Mouse (Mus musculus): ENCODE measurements around the gene Retreg1. TPM values are rescaled to one million over a fixed set of nuclear protein-coding genes. Genes with fewer than 3 reads are reported as not detected.

Gene Retreg1
- polyA plus RNA-seq, 1 experiment from 2014 or later: 57.3 TPM

- 70% methylated on average over 26 of the region's 26 CpGs for WGBS
- no peak overlapping the region for H3K4me2 ChIP-seq
- H3K9me3 ChIP-seq: no peaks in the 10 kb centered on the region
- H3K9ac ChIP-seq: no peak overlapping the region
- H3K36me3 ChIP-seq: no peaks in the 10 kb centered on the region
- no peak overlapping the region for H3K4me3 ChIP-seq
- H3K4me1 ChIP-seq: peaks cover 69% of the 10 kb centered on the region
- no peaks in the 10 kb centered on the region for H3K27me3 ChIP-seq (replicated peaks)
- no peak overlapping the region for H3K27ac ChIP-seq (replicated peaks)
- ATAC-seq (ENCODE audit: extremely low read depth, insufficient number of reproducible peaks, low FRiP score, low TSS enrichment): no peak
Measured at GRCm38 (mm10) chr15:25948257-25949223, 105.6 kb downstream of the Retreg1 start.

GRCm38 (mm10) chr15:25949696-25950095 is 106.7 kb downstream of the Retreg1 start:
- Histone ChIP-seq H3K4me2 (no peak overlapping the region), H3K4me1 (peaks cover 61% of the 10 kb centered on the region), H3K36me3 (no peaks in the 10 kb centered on the region), H3K9me3 (no peaks in the 10 kb centered on the region), H3K27ac (replicated peaks) (no peak overlapping the region), H3K9ac (no peak overlapping the region), H3K4me3 (no peak overlapping the region), H3K27me3 (replicated peaks) (no peaks in the 10 kb centered on the region)
- no peak for ATAC-seq (ENCODE audit: extremely low read depth, insufficient number of reproducible peaks, low FRiP score, low TSS enrichment)
- 77% methylated on average over 9 of the region's 9 CpGs for WGBS

- Histone ChIP-seq H3K27ac (replicated peaks) (no peak overlapping the region), H3K36me3 (no peaks in the 10 kb centered on the region), H3K9me3 (no peaks in the 10 kb centered on the region), H3K4me3 (no peak overlapping the region), H3K4me1 (peaks cover 57% of the 10 kb centered on the region), H3K27me3 (replicated peaks) (no peaks in the 10 kb centered on the region), H3K9ac (no peak overlapping the region), H3K4me2 (no peak overlapping the region)
- WGBS: 68% methylated on average over 5 of the region's 5 CpGs
- no peak for ATAC-seq (ENCODE audit: extremely low read depth, insufficient number of reproducible peaks, low FRiP score, low TSS enrichment)
Measured at GRCm38 (mm10) chr15:25950584-25950983, 107.6 kb downstream of the Retreg1 start.

- H3K27ac ChIP-seq (replicated peaks): no peak overlapping the region
- H3K4me3 ChIP-seq: no peak overlapping the region
- no peaks in the 10 kb centered on the region for H3K36me3 ChIP-seq
- no peak overlapping the region for H3K4me2 ChIP-seq
- ATAC-seq (ENCODE audit: extremely low read depth, insufficient number of reproducible peaks, low FRiP score, low TSS enrichment): no peak
- WGBS: 55% methylated on average over 4 of the region's 4 CpGs
- H3K27me3 ChIP-seq (replicated peaks): no peaks in the 10 kb centered on the region
- no peak overlapping the region for H3K9ac ChIP-seq
- peaks cover 56% of the 10 kb centered on the region for H3K4me1 ChIP-seq
- H3K9me3 ChIP-seq: no peaks in the 10 kb centered on the region
Measured at GRCm38 (mm10) chr15:25951037-25951436, 108.1 kb downstream of the Retreg1 start.

GRCm38 (mm10) chr15:25956001-25956400 is 113.0 kb downstream of the Retreg1 start:
- Histone ChIP-seq H3K4me1 (peaks cover 37% of the 10 kb centered on the region), H3K9me3 (no peaks in the 10 kb centered on the region), H3K9ac (no peak overlapping the region), H3K27ac (replicated peaks) (no peak overlapping the region), H3K4me3 (no peak overlapping the region), H3K27me3 (replicated peaks) (no peaks in the 10 kb centered on the region), H3K4me2 (no peak overlapping the region), H3K36me3 (no peaks in the 10 kb centered on the region)
- WGBS: 64% methylated on average over 5 of the region's 5 CpGs
- ATAC-seq (ENCODE audit: extremely low read depth, insufficient number of reproducible peaks, low FRiP score, low TSS enrichment): no peak

- Histone ChIP-seq H3K36me3 (no peaks in the 10 kb centered on the region), H3K27ac (replicated peaks) (peak overlapping the region; percentile 50; the same call in 1 of the 2 replicates), H3K4me1 (peaks cover 35% of the 10 kb centered on the region), H3K9me3 (no peaks in the 10 kb centered on the region), H3K4me3 (no peak overlapping the region), H3K27me3 (replicated peaks) (no peaks in the 10 kb centered on the region), H3K9ac (0 out of 2 replicates have a peak overlapping the region, but pooled peaks have one; percentile 37), H3K4me2 (no peak overlapping the region; the same call in 1 of the 2 replicates)
- ATAC-seq (ENCODE audit: extremely low read depth, insufficient number of reproducible peaks, low FRiP score, low TSS enrichment): no peak
- 51% methylated on average over 11 of the region's 11 CpGs for WGBS
Measured at GRCm38 (mm10) chr15:25956422-25957117, 113.6 kb downstream of the Retreg1 start.

GRCm38 (mm10) chr15:25957651-25958050 is 114.7 kb downstream of the Retreg1 start:
- WGBS: 68% methylated on average over 10 of the region's 10 CpGs
- H3K9me3 ChIP-seq: no peaks in the 10 kb centered on the region
- ATAC-seq (ENCODE audit: extremely low read depth, insufficient number of reproducible peaks, low FRiP score, low TSS enrichment): no peak
- no peaks in the 10 kb centered on the region for H3K27me3 ChIP-seq (replicated peaks)
- H3K36me3 ChIP-seq: no peaks in the 10 kb centered on the region
- H3K4me3 ChIP-seq: no peak overlapping the region
- no peak overlapping the region for H3K4me2 ChIP-seq
- H3K4me1 ChIP-seq: peaks cover 35% of the 10 kb centered on the region
- H3K27ac ChIP-seq (replicated peaks): peak overlapping the region; percentile 32; the same call in 1 of the 2 replicates
- H3K9ac ChIP-seq: 0 out of 2 replicates have a peak overlapping the region, but pooled peaks have one; percentile 26

- WGBS: 18% methylated on average over 5 of the region's 5 CpGs
Measured at GRCm38 (mm10) chr15:25959375-25959774, 116.4 kb downstream of the Retreg1 start.

GRCm38 (mm10) chr15:25960231-25960630 is 117.3 kb downstream of the Retreg1 start:
- no peaks in the 10 kb centered on the region for H3K9me3 ChIP-seq

More at GRCm38 (mm10) chr15:25959375-25959774, 116.4 kb downstream of the Retreg1 start:
- H3K9ac ChIP-seq: no peak overlapping the region
- H3K36me3 ChIP-seq: no peaks in the 10 kb centered on the region; the same call in 1 of the 2 replicates
- no peak overlapping the region for H3K4me3 ChIP-seq
- no peaks in the 10 kb centered on the region for H3K27me3 ChIP-seq (replicated peaks)
- peaks cover 46% of the 10 kb centered on the region for H3K4me1 ChIP-seq
- H3K4me2 ChIP-seq: no peak overlapping the region
- H3K9me3 ChIP-seq: no peaks in the 10 kb centered on the region
- H3K27ac ChIP-seq (replicated peaks): no peak overlapping the region
- ATAC-seq (ENCODE audit: extremely low read depth, insufficient number of reproducible peaks, low FRiP score, low TSS enrichment): no peak

GRCm38 (mm10) chr15:25966220-25966774 is 123.3 kb downstream of the Retreg1 start:
- Histone ChIP-seq H3K4me1 (peaks cover 23% of the 10 kb centered on the region), H3K4me3 (no peak overlapping the region), H3K27ac (replicated peaks) (peak overlapping the region; percentile 20; the same call in 1 of the 2 replicates), H3K9me3 (no peaks in the 10 kb centered on the region), H3K27me3 (replicated peaks) (no peaks in the 10 kb centered on the region), H3K9ac (no peak overlapping the region), H3K36me3 (peaks cover 20% of the 10 kb centered on the region), H3K4me2 (no peak overlapping the region)
- ATAC-seq (ENCODE audit: extremely low read depth, insufficient number of reproducible peaks, low FRiP score, low TSS enrichment): no peak
- 45% methylated on average over 6 of the region's 6 CpGs for WGBS

More at GRCm38 (mm10) chr15:25960231-25960630, 117.3 kb downstream of the Retreg1 start:
- no peak overlapping the region for H3K27ac ChIP-seq (replicated peaks)
- no peak overlapping the region for H3K4me2 ChIP-seq
- no peak for ATAC-seq (ENCODE audit: extremely low read depth, insufficient number of reproducible peaks, low FRiP score, low TSS enrichment)
- no peak overlapping the region for H3K4me3 ChIP-seq
- no peaks in the 10 kb centered on the region for H3K27me3 ChIP-seq (replicated peaks)
- H3K36me3 ChIP-seq: no peaks in the 10 kb centered on the region; the same call in 1 of the 2 replicates
- peaks cover 40% of the 10 kb centered on the region for H3K4me1 ChIP-seq
- no peak overlapping the region for H3K9ac ChIP-seq
- WGBS: 68% methylated on average over 5 of the region's 5 CpGs

- WGBS: 77% methylated on average over 9 of the region's 9 CpGs
- H3K27ac ChIP-seq (replicated peaks): no peak overlapping the region
- H3K9me3 ChIP-seq: no peaks in the 10 kb centered on the region
- no peak for ATAC-seq (ENCODE audit: extremely low read depth, insufficient number of reproducible peaks, low FRiP score, low TSS enrichment)
- no peak overlapping the region for H3K4me3 ChIP-seq
- no peak overlapping the region for H3K4me2 ChIP-seq
- H3K27me3 ChIP-seq (replicated peaks): no peaks in the 10 kb centered on the region
- H3K4me1 ChIP-seq: peaks cover 11% of the 10 kb centered on the region
- peaks cover 33% of the 10 kb centered on the region for H3K36me3 ChIP-seq
- no peak overlapping the region for H3K9ac ChIP-seq
Measured at GRCm38 (mm10) chr15:25971596-25971995, 128.6 kb downstream of the Retreg1 start.

Measured in heart, embryonic 13.5 days (tissue).